Mouse (Mus musculus) liver, adult 2 months (tissue): Measurements from ENCODE around the gene Crb1.

ENCODE experiments used
- CTCF ChIP-seq: fragments of 200-500 bp; IDR thresholded peaks from 2 replicates; pipeline ENCODE4 v1.5.1; 2011; ENCODE audit warnings: low read depth, low read length, control low read depth
- POLR2A ChIP-seq: fragments of 200-500 bp; IDR thresholded peaks from 2 replicates; pipeline ENCODE4 v1.6.1; 2011; ENCODE audit warnings: low read length, control low read depth; ENCODE audit not compliant: insufficient read depth; ENCODE audit errors: extremely low read depth

DNA sequence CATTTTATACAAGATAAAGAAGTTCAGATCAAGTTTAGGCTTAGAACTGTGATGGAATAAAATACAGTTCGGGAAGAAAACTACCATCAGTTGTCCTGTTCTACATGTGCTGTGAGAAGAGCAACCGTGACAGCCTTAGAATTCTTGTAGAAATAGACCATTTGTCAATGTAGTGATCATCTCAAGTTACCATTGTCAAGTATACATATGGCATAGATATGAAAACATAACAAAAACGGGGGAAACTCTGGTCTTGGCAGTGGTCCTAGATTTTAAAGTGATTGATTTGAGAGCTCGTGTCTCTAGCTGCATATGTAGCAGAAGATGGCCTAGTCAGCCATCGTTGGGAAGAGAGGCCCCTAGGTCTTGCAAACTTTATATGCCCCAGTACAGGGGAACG is 127.7 kb downstream of the Crb1 start:
- no peak for TF ChIP-seq CTCF
- TF ChIP-seq POLR2A = no peak
